Mouse (Mus musculus): ENCODE measurements around the gene Gstm1. TPM values are rescaled to one million over a fixed set of nuclear protein-coding genes. Genes with fewer than 3 reads are reported as not detected.
"Not testable (repeated sequence)": the region's sequence is repeated elsewhere in the genome, so short reads cannot be mapped to it uniquely, and the experiment has no call there.

Gene Gstm1
- total and polyA plus RNA-seq, 3 experiments: 0.53 TPM; not detected in 2

- Histone ChIP-seq H3K4me3 (ENCODE audit: low read depth, low read length) (no peak overlapping the region), H3K4me1 (ENCODE audit: insufficient read depth, low read depth, low read length) (no peaks in the 10 kb centered on the region), H3K27me3 (ENCODE audit: insufficient read depth, low read length) (peaks cover 31% of the 10 kb centered on the region; the same call in 1 of the 2 replicates), H3K9me3 (replicated peaks) (no peaks in the 10 kb centered on the region), H3K36me3 (replicated peaks) (no peaks in the 10 kb centered on the region)
- DNase-seq (ENCODE audit: low spot score) (no peak), ATAC-seq (ENCODE audit: extremely low read depth, insufficient number of reproducible peaks, low FRiP score, poor library complexity, severe bottlenecking) (no peak)
- TF ChIP-seq POLR2AphosphoS5 (IDR thresholded peaks at IDR 0.05; ENCODE audit: insufficient replicate concordance, low read depth, low read length) (no peak), CTCF (IDR thresholded peaks at IDR 0.05; ENCODE audit: low read depth, low read length) (no peak), GATA2 (IDR thresholded peaks at IDR 0.05; ENCODE audit: borderline replicate concordance, low read depth, low read length) (no peak), TAL1 (conservative IDR thresholded peaks at IDR 0.05; ENCODE audit: low read depth, low read length) (no peak), GATA1 (IDR thresholded peaks at IDR 0.05; ENCODE audit: borderline replicate concordance, low read length) (no peak)
Observed at GRCm38 (mm10) chr3:107984471-107984870, 33.3 kb downstream of the Gstm1 start.

GRCm38 (mm10) chr3:107983771-107984170 is 34.0 kb downstream of the Gstm1 start:
- Histone ChIP-seq H3K4me1 (ENCODE audit: insufficient read depth, low read depth, low read length) (no peaks in the 10 kb centered on the region), H3K27me3 (ENCODE audit: insufficient read depth, low read length) (peaks cover 33% of the 10 kb centered on the region; the same call in 1 of the 2 replicates), H3K4me3 (ENCODE audit: low read depth, low read length) (no peak overlapping the region), H3K9me3 (replicated peaks) (no peaks in the 10 kb centered on the region), H3K36me3 (replicated peaks) (no peaks in the 10 kb centered on the region)
- no peak for DNase-seq (ENCODE audit: low spot score)
- TF ChIP-seq GATA1 (IDR thresholded peaks at IDR 0.05; ENCODE audit: borderline replicate concordance, low read length) (no peak), POLR2AphosphoS5 (IDR thresholded peaks at IDR 0.05; ENCODE audit: insufficient replicate concordance, low read depth, low read length) (no peak), CTCF (IDR thresholded peaks at IDR 0.05; ENCODE audit: low read depth, low read length) (no peak), GATA2 (IDR thresholded peaks at IDR 0.05; ENCODE audit: borderline replicate concordance, low read depth, low read length) (no peak), TAL1 (conservative IDR thresholded peaks at IDR 0.05; ENCODE audit: low read depth, low read length) (no peak)
- no peak for ATAC-seq (ENCODE audit: extremely low read depth, insufficient number of reproducible peaks, low FRiP score, poor library complexity, severe bottlenecking)

GRCm38 (mm10) chr3:107982726-107983125 is 35.0 kb downstream of the Gstm1 start:
- DNase-seq (ENCODE audit: low spot score) (no peak), ATAC-seq (ENCODE audit: extremely low read depth, insufficient number of reproducible peaks, low FRiP score, poor library complexity, severe bottlenecking) (no peak)
- Histone ChIP-seq H3K27me3 (ENCODE audit: insufficient read depth, low read length) (peaks cover 33% of the 10 kb centered on the region; the same call in 1 of the 2 replicates), H3K4me1 (ENCODE audit: insufficient read depth, low read depth, low read length) (no peaks in the 10 kb centered on the region), H3K9me3 (replicated peaks) (no peaks in the 10 kb centered on the region), H3K4me3 (ENCODE audit: low read depth, low read length) (no peak overlapping the region), H3K36me3 (replicated peaks) (no peaks in the 10 kb centered on the region)
- TF ChIP-seq GATA2 (IDR thresholded peaks at IDR 0.05; ENCODE audit: borderline replicate concordance, low read depth, low read length): no peak

GRCm38 (mm10) chr3:107981261-107981660 is 36.5 kb downstream of the Gstm1 start:
- DNase-seq (ENCODE audit: low spot score) (no peak), ATAC-seq (ENCODE audit: extremely low read depth, insufficient number of reproducible peaks, low FRiP score, poor library complexity, severe bottlenecking) (no peak)
- Histone ChIP-seq H3K36me3 (replicated peaks) (no peaks in the 10 kb centered on the region), H3K27me3 (ENCODE audit: insufficient read depth, low read length) (peaks cover 27% of the 10 kb centered on the region; the same call in 1 of the 2 replicates), H3K9me3 (replicated peaks) (no peaks in the 10 kb centered on the region), H3K4me3 (ENCODE audit: low read depth, low read length) (no peak overlapping the region), H3K4me1 (ENCODE audit: insufficient read depth, low read depth, low read length) (no peaks in the 10 kb centered on the region)
- no peak for TF ChIP-seq CTCF (IDR thresholded peaks at IDR 0.05; ENCODE audit: low read depth, low read length)
- no peak for TF ChIP-seq GATA1 (IDR thresholded peaks at IDR 0.05; ENCODE audit: borderline replicate concordance, low read length)
- no peak for TF ChIP-seq GATA2 (IDR thresholded peaks at IDR 0.05; ENCODE audit: borderline replicate concordance, low read depth, low read length)
- no peak for TF ChIP-seq TAL1 (conservative IDR thresholded peaks at IDR 0.05; ENCODE audit: low read depth, low read length)
- no peak for TF ChIP-seq POLR2AphosphoS5 (IDR thresholded peaks at IDR 0.05; ENCODE audit: insufficient replicate concordance, low read depth, low read length)

GRCm38 (mm10) chr3:107977691-107978090 is 40.1 kb downstream of the Gstm1 start:
- DNase-seq (ENCODE audit: low spot score) (no peak), ATAC-seq (ENCODE audit: extremely low read depth, insufficient number of reproducible peaks, low FRiP score, poor library complexity, severe bottlenecking) (no peak)
- Histone ChIP-seq H3K4me1 (ENCODE audit: insufficient read depth, low read depth, low read length) (no peaks in the 10 kb centered on the region), H3K9me3 (replicated peaks) (no peaks in the 10 kb centered on the region), H3K27me3 (ENCODE audit: insufficient read depth, low read length) (peaks cover 14% of the 10 kb centered on the region), H3K36me3 (replicated peaks) (no peaks in the 10 kb centered on the region), H3K4me3 (ENCODE audit: low read depth, low read length) (no peak overlapping the region)
- no peak for TF ChIP-seq POLR2AphosphoS5 (IDR thresholded peaks at IDR 0.05; ENCODE audit: insufficient replicate concordance, low read depth, low read length)
- no peak for TF ChIP-seq TAL1 (conservative IDR thresholded peaks at IDR 0.05; ENCODE audit: low read depth, low read length)
- no peak for TF ChIP-seq GATA1 (IDR thresholded peaks at IDR 0.05; ENCODE audit: borderline replicate concordance, low read length)
- no peak for TF ChIP-seq CTCF (IDR thresholded peaks at IDR 0.05; ENCODE audit: low read depth, low read length)
- TF ChIP-seq GATA2 (IDR thresholded peaks at IDR 0.05; ENCODE audit: borderline replicate concordance, low read depth, low read length): no peak

GRCm38 (mm10) chr3:107974237-107974636 is 43.5 kb downstream of the Gstm1 start:
- DNase-seq (ENCODE audit: low spot score) (no peak), ATAC-seq (ENCODE audit: extremely low read depth, insufficient number of reproducible peaks, low FRiP score, poor library complexity, severe bottlenecking) (no peak)
- no peak overlapping the region for H3K4me3 ChIP-seq (ENCODE audit: low read depth, low read length)
- H3K36me3 ChIP-seq (replicated peaks): no peaks in the 10 kb centered on the region
- H3K4me1 ChIP-seq (ENCODE audit: insufficient read depth, low read depth, low read length): no peaks in the 10 kb centered on the region
- TF ChIP-seq GATA2 (IDR thresholded peaks at IDR 0.05; ENCODE audit: borderline replicate concordance, low read depth, low read length) (no peak), GATA1 (IDR thresholded peaks at IDR 0.05; ENCODE audit: borderline replicate concordance, low read length) (no peak)
- H3K27me3 ChIP-seq (ENCODE audit: insufficient read depth, low read length): peaks cover 10% of the 10 kb centered on the region; the same call in 1 of the 2 replicates
- no peaks in the 10 kb centered on the region for H3K9me3 ChIP-seq (replicated peaks)

GRCm38 (mm10) chr3:107972070-107972469 is 45.7 kb downstream of the Gstm1 start:
- ATAC-seq (ENCODE audit: extremely low read depth, insufficient number of reproducible peaks, low FRiP score, poor library complexity, severe bottlenecking): no peak
- no peaks in the 10 kb centered on the region for H3K4me1 ChIP-seq (ENCODE audit: insufficient read depth, low read depth, low read length)
- peaks cover 10% of the 10 kb centered on the region; the same call in 1 of the 2 replicates for H3K27me3 ChIP-seq (ENCODE audit: insufficient read depth, low read length)
- no peaks in the 10 kb centered on the region for H3K36me3 ChIP-seq (replicated peaks)
- DNase-seq (ENCODE audit: low spot score): no peak
- TF ChIP-seq GATA1 (IDR thresholded peaks at IDR 0.05; ENCODE audit: borderline replicate concordance, low read length): no peak
- TF ChIP-seq GATA2 (IDR thresholded peaks at IDR 0.05; ENCODE audit: borderline replicate concordance, low read depth, low read length): no peak
- no peak for TF ChIP-seq POLR2AphosphoS5 (IDR thresholded peaks at IDR 0.05; ENCODE audit: insufficient replicate concordance, low read depth, low read length)
- no peak for TF ChIP-seq TAL1 (conservative IDR thresholded peaks at IDR 0.05; ENCODE audit: low read depth, low read length)
- no peak for TF ChIP-seq CTCF (IDR thresholded peaks at IDR 0.05; ENCODE audit: low read depth, low read length)
- H3K4me3 ChIP-seq (ENCODE audit: low read depth, low read length): no peak overlapping the region
- H3K9me3 ChIP-seq (replicated peaks): no peaks in the 10 kb centered on the region

GRCm38 (mm10) chr3:107971101-107971500 is 46.7 kb downstream of the Gstm1 start:
- not testable (repeated sequence) for H3K4me3 ChIP-seq (ENCODE audit: low read depth, low read length); H3K9me3 ChIP-seq (replicated peaks); H3K27me3 ChIP-seq (ENCODE audit: insufficient read depth, low read length); H3K4me1 ChIP-seq (ENCODE audit: insufficient read depth, low read depth, low read length); DNase-seq (ENCODE audit: low spot score); ATAC-seq (ENCODE audit: extremely low read depth, insufficient number of reproducible peaks, low FRiP score, poor library complexity, severe bottlenecking); H3K36me3 ChIP-seq (replicated peaks)

Data from G1E (cell line).